Mouse (Mus musculus) bone marrow, adult 2 months (tissue): ENCODE measurements around the gene Pik3r5.

Source experiments
- CTCF ChIP-seq: fragments of 200-500 bp; IDR thresholded peaks from 2 replicates; pipeline ENCODE4 v1.5.1; 2011; ENCODE audit warnings: low read length, control low read depth; ENCODE audit not compliant: control insufficient read depth, insufficient read depth
- POLR2A ChIP-seq: fragments of 200-500 bp; IDR thresholded peaks from 2 replicates; pipeline ENCODE4 v1.6.1; 2011; ENCODE audit warnings: low read depth, mild to moderate bottlenecking, control low read depth, low read length, borderline replicate concordance; ENCODE audit not compliant: control insufficient read depth

DNA sequence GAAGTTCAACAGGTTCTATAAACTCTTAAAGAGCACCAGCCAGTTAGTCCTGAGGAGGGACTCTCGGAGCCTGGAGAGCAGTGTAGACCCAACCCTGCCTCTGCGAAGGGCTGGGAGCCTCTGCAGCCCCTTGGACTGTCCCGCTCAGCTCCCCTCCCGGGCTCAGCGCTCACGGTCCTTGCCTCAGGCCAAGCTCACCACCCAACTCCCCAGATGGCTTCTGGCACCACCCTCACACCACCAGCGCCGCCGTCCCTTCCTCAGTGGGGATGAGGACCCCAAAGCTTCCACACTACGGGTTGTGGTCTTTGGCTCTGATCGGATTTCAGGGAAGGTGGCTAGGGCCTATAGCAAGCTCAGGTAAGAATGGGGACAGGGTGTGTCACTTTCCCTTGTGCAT, 60.7 kb downstream of the Pik3r5 start:
- no peak for TF ChIP-seq CTCF
- TF ChIP-seq POLR2A, result no peak
